Mouse (Mus musculus) frontal cortex, postnatal 25 days (tissue): ENCODE data around the gene Slc15a5.

Source experiments
- DNase-seq, 2 experiments: peaks; one replicate each; pipeline ENCODE4 v3.0.0; 2022; ENCODE audit warnings: low spot score in 2 of 2

Slc15a5 gene

DNA sequence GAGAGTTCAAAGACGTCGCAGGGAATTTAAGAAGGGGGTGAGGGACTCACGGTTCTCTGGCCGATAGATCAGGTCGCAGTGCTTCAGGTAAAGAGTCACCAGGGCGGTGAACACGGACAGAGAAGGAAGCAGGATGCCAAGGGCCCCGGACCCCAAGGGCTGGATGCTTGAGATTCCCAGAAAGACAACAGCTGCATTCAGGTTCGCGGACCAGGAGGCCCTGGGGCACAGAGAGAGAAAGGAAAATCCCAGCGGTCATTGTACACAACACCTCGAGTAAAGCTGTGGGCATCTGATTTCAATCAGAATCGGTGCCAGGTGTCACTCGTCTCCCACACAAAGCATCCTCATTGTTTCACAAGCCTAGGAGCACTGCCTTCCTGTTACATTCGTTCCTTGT, 24.1 kb downstream of the Slc15a5 start:
- DNase-seq: no peak

DNA sequence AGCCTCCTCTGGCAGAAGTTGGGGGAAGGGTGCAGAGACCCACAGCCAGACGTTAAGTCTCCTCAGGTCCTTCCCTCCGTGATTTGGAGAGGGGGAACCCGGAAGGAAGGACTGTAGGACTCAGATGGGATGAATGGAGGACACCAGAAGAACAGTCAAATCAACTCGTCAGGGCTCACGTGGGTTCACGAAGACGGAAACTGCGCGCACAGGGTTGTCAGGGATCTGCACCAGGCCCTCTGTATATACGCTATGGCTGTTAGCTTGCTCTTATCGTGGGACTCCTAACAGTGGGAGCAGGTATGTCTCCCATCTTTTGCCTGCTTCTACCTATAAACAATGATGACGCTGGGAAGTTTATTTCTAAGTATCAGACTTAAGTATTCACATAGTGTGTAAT, 24.8 kb downstream of the Slc15a5 start:
- no peak for DNase-seq

DNA sequence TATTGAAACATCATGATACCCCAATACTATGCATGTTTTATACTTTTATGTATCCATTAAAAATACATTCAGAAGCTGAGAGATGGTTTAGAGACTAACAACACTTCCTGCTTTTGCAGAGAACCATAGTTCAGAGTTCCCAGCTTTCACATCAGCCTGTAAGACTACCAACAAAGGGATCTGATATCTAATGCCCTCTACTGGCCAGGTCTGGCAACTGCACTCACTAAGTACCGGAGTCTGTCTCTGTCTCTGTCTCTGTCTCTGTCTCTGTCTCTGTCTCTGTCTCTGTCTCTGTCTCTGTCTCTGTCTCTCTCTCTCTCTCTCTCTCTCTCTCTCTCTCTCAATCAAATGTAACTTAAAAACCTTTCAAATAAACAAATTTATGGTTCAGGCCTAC, 25.6 kb downstream of the Slc15a5 start:
- DNase-seq: no peak

DNA sequence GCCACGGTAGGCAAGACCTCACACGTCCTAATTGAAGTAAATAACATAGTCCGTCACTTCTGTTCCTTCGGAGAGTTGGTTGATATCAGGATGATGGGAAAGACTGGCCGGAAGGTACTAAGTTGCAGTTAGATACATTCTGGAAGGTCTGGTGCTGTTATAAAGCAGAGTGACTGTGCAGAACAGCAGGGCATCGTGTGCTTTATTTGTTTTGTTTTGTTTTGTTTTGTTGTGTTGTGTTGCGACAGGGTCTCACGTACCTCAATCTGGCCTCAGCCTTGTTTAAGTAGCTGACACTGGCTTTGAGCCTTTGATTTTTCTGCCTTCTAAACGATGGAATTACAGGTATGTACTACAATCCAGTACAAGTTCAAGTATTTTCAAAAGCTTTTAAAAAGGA, 26.0 kb downstream of the Slc15a5 start:
- no peak for DNase-seq

DNA sequence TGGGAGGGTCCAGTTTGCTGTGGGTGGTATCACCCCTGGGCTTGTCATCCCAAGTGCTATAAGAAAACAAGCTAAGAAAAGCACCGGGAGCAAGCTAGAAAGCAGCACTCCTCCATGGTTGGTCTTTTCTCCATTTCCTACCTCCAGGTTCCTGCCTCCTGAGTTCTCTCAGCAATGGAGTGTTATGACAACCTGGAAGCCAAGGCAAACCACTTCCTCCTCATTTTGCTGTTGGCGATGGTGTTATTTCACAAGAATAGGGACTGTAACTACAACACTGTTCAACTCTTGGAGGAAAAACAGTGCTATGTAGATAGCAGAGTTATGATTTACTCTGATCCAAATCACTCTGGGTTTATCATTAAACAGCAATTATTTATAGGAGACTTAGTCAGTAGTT, 34.4 kb downstream of the Slc15a5 start:
- no peak for DNase-seq

DNA sequence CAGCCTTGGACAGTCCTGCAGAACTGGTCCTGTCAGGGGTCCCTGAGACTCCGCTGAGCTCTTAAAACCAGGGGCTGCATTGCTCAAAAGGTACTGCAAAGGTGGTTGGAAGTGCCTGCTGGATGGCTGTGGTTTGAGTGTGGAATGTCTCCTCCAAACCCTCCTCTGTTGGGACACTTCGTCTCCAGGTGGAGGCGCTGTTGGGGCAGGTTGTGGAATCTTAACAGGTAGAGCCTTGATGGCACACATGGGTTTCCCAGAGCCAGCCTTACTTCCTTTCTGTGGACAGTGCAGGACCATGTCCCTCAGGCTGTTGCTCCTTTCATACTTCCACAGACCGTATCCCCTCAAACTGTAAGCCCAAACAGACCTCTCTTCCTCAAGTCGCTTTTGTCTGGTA, 36.8 kb downstream of the Slc15a5 start:
- DNase-seq: no peak

DNA sequence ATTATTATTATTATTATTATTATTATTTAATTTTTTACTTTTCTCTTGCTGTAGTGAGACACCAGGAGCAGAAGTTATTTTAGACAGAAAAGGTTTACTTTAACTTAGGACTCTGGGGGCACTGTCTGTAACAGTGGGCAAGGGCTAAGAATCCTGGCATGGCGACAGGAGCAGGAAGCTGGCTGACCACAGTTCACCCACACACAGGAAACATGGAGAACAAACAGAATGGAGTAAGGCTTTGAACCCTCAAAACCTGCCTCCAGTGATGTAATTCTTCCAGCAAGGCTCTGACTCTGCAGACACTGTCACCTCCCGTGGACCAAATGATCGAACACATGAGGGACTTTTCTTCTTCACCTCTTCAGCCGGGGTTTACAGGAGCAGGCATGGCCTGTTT, 37.9 kb downstream of the Slc15a5 start:
- DNase-seq: no peak

DNA sequence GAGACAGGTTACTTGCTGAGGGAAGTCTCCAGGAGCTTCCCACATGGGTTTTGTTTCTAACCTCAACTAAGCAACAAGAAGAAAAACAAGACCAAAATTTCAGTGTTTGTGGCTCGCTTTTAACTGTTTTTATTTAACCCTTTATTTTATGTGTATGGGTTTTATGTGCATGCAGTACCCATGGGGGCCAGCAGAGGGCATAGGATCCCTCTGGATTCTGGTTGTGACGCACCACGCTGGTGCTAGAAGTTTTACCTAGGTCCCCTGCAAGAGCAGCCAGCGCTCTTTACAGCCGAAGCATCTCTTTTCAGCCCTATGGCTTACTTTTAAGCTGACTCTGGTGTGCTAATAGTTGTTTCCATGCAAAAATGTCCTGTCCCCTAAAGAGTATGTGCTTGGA, 42.1 kb downstream of the Slc15a5 start:
- DNase-seq: no peak

DNA sequence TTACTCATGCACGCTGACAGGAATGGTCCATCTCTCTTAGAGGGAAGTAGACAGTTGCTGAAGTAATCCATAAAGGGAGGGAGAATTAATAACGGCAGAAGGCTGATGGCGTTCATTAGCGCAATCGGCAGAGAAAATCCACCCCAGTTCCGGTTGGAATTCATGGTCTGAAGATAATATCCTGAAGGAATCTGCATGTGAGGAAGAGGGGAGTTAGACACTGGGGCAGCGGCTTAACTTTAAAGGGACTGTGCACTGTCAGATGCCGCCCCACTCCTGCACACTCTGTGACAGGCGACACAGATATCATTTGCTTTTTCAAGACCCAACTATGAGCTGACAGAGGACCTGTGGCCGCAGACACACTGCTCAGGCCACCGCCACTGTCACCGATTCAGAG, 42.8 kb downstream of the Slc15a5 start:
- no peak for DNase-seq

DNA sequence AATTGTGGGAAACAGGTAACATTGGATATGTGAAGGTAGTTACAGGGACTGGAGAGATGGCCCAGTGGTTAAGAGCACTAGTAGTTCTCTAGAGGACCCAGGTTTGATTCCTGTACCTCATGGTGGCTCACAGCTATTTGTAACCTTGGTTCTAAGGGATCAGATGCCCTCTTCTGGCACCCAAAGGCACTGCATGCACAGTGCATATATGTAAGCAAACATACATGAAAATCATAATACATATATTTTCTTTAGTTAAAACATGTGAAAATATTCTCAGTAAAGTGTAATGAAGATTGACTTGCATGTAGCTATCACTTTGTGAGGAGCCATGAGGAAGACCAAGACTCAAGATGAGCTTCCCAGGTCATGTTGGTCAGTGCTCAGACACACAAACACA, 62.8 kb downstream of the Slc15a5 start:
- no peak for DNase-seq

DNA sequence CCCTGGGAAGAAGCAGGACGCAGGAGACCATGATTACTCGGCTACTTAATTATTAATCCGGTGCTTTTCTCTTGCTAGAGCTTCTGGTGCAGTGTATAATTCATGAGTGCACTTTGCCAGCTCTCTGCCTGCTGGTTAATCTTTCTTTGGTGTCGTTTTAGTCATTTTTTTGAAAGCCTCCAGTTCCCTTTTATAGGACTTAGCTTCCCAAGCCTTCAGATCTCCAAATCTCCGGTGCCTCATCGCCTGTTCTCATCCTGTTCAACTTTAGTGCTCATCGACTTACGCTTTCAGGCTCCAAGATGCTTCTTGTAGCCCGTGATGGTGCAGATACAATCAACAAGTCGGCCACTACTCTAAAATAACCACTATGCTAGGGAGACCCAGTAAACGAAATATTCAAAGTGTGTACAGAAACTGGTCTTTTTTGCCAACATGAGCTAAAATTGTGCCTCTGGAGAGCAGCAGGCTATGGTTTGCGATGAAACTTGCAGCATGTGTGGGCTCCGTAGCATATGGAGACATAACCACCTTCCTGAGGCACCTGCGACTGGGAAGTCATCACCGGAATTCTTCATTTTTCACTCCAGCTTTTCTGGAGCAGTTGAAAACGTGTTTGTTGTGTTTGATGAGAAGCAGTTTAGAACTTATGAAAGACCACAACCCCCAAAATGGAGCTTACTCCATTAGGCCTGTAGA, 64.6 kb downstream of the Slc15a5 start:
- no peak for DNase-seq

DNA sequence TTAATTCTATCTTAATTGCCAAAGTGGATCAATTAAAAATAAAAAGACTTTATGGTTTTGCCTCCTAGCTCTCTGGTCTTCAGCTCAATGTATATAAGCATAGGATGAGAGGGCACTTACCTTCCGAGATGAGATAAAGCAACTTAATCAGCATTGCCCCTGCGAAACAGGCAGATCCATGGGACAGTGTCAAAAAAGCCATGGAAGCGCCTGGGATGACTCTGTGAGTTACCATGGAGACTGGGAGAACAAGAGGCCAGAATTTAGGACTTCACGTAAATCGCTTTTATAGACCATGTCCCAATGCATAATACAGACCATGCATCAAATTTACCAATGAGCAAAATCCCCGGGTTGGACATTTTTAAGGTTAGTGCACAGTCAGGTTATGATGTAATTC, 67.8 kb downstream of the Slc15a5 start:
- no peak for DNase-seq

DNA sequence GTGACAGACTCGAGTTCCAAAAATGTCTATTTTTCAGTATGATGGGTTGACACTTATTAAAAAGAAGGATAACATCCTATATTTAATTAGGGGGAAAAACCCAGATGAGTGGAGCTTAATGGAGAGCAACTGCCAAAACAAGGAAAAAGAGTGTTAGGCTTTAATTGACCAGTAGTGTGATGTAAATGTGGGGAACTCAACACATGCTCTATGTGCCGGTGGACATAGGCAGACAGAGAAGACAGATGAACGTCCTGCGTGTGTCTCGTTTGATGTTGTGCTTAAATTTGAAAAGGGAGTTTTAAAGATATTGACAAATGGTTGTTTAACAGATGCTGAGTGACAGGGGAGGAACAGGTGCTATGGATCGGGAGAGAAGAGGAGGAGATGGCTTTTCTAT, 72.0 kb downstream of the Slc15a5 start:
- DNase-seq: no peak

DNA sequence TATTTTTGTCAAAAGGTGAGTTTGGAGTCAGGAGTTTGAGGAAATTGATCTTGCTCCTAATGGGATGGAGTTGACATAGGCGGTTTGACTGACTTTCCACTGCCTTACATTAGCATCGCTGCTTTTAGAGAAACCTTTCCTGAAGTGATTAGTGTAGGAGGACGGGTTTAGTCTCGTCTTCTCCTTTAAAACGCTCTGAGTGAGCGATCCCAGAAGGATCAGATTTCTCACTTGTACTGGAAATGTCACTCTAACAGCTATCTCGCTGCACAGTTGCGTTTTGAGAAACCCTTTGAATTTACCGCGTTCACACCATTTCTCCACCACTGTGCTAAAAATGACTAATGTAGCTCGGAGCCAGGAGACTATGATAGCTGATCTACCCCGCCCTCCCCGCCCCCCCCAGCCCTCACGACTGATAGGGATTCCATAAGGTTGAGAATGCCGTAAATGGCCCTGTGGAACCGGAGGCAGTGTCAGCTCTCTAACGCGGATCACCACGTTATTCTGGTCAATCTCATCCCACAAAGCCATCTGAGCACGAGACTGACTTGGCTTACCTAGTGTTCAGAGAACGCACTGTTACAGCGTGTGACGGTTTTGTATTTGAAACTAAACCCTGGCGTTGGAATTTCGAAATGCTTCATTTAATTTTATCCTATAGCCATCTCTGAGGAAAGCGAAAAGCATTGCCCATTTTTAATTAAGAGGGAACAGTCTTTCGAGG, 73.0 kb downstream of the Slc15a5 start:
- DNase-seq: no peak

DNA sequence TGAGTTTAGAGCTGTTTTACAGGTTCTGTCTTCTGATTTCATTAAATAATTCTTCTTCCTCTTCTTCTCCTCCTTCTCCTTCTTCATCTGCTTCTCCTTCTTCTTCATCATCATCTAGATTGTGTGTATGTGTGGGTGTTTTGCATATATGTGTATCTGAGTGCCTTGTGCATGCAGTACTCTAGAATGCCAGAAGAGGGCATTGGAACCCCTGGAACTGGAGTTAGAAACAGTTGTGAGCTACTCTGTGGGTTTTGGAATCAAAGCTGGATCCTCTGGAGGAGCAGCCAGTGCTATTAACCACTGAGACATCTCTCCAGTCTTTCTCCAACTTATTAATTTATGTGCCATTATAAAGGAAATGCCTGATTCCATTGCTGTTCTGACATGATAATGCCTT, 89.9 kb downstream of the Slc15a5 start:
- DNase-seq: no peak

DNA sequence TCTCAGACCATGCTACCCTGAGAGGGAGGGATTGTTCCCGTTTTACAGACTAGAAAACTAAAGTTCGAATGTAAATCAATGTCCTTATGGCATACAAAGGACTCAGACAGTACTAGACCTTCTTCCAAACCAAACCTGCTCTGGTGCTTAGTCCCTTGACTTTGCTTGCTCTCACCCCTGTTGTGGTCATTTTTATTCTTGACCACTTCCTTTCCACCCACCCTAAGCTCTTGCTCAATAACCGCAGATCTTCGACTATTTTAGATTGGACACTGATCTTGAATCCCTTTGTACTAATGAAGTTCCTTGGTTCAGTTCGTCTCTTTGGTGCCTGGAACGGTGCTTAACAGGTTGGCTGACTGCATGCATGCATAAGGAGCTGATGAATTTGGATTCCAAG, 94.5 kb downstream of the Slc15a5 start:
- no peak for DNase-seq

DNA sequence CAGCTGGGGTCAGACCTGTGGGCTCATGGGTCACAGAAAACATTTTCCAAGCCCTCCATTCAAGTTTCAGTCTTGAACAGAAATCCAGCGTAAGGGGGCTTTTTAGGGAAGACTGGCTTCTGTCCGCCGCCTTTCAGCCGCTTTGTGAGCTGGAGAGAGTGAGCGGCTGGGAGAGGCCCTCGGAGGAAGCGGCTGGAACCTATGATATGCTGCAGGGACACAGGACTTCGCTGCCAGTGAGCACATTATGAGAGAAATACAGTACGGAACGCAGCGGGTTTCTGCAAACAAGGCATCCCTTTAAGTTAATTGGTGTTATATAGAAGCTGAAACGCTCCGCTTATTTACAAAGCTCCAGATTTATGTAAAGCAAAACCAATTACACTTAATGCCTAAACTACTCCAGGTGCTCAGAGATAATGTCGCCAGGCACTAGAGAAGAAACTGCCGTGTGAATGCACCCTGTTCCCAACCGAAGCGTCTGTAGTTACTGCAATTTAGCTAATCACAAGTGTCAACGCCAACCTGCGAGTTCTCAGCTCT, 97.5 kb downstream of the Slc15a5 start:
- DNase-seq: no peak

DNA sequence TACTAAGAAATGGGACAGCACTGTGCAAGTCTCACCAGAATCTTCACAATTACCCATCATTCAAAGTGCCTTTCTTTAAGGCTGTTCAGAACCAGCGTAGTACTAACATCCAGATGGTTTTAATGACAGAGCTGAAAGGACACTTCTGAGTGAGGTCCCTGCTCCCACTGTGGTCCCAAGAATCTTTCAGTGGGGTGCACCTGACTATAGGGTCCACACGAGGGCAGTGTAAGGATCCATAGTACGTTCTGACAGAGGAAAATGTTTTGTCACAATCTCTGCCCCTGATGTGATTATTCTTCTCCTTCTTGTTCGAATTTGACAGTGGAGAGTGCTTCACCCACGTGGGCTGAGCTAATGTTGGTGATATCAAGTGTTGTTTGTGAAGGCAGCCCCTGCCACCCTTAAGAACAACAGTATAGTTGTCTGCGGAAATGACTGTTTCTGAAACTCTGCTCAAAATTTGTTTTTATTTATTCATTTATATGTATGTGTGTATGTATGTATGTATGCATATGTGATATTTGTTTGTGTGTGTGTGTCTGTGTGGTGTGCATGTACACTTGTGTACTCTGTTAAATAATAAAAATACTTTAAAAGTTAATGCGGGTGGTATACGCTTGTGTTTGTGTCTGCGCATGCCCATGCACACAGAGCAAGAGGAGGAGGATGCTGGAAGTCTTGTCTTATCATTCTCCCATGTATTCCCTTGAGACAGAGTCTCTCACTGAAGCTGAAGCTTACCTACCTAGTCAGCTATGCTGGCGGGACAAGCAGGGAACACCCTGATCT, 98.6 kb downstream of the Slc15a5 start:
- no peak for DNase-seq

DNA sequence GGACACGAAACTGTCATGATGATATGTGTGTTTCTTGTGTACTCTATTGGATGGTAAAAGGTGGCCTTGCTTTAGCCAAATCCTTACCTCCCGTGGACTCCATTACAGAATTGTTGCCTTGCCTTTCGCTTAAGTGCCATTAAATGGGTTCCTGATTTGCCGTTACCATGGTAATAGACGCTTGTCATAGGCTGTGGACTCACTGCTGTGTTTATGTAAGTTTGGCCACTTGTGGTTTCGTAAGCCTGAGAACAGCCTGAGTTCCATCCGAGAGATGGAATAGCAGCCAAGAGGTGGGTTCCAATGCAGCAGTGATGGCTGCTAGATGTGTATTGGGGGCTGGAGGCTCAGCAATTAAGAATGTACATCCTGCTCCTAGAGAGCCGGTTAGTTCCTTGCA, 99.3 kb downstream of the Slc15a5 start:
- DNase-seq: no peak

DNA sequence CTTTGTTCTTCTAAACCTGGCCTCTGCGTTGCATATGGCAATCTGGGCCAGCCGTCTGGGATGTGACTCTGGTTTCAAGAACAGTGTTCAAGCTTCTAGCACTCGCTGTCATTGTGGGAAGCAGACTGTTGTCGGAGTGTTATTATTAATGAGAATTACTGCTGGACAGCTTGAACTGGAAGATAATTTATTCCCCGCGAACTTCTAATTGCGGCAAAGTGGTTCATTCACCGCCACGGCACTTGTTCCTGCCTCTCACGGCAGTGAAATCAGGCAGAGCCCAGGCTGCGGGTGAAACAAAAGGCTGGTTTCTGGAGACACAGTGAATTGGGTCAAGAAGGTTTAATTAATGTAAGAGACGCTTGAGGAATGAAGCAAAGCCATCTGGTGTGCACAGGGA, 99.9 kb downstream of the Slc15a5 start:
- no peak for DNase-seq

DNA sequence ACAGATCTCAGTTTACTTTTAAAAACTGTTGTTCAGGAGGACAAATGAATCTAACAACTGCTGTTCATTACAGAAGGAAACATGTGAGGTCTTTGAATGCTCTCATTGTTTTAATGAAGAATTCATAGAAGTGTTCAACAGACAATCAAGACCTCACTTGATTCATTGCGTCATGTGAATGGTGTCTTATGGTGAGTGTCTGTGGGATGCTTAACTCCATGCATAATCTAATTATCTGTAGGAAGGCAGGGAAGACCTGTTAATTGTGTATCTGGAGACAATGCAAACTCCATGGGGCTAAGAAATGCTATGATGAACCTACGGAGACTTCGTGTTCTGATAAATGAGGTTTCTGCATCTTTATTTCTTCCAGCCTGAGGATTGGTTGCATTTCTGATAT, 103.7 kb downstream of the Slc15a5 start:
- no peak for DNase-seq

DNA sequence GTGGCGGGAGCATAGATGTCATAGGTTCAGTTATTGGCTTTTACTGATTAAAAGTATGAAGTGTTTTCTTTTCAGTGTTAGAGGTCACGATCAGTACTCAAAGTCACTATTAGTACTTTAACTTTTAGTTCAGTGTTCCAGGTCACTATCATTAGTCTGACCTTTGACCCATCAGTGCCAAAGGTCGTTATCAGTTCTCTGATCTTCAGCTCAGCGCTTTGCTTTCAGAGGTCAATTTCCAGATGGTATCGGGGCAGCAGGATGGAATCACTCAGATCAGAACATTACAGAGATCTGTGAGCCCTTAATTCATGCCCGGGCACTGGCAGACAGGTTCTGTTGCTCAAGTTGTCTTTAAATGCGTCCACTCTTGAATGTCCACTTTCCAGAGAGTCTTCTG, 116.0 kb downstream of the Slc15a5 start:
- DNase-seq: no peak

DNA sequence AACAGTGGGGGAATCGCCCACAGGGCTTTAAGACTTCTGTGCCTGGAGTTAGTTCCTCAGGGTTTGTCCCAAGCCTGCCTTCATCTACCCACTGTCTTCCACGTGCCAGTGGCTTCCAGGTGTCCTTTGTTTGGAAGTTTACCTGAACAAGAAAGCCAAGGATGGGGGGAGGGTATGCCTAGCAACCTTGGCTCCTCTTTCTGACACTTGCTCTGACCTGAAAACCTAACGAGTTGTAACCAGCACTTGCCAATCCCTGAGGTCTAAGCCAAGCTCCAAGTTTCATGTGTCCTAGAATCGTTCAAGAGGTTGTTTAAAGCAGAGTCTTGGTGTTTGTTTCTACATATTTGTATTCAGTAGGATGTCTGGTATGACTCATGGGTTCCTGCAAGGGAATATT, 116.9 kb downstream of the Slc15a5 start:
- no peak for DNase-seq
